Mouse (Mus musculus) frontal cortex, adult (tissue): ENCODE measurements around the gene Ntn5.

Source experiments
- ATAC-seq: cut with Nextera tagmentation; 2 replicates; pipeline ENCODE4 v1.9.2; 2017; ENCODE audit warnings: mild to moderate bottlenecking, moderate library complexity, mixed read lengths; ENCODE audit not compliant: low TSS enrichment

Gene Ntn5

DNA sequence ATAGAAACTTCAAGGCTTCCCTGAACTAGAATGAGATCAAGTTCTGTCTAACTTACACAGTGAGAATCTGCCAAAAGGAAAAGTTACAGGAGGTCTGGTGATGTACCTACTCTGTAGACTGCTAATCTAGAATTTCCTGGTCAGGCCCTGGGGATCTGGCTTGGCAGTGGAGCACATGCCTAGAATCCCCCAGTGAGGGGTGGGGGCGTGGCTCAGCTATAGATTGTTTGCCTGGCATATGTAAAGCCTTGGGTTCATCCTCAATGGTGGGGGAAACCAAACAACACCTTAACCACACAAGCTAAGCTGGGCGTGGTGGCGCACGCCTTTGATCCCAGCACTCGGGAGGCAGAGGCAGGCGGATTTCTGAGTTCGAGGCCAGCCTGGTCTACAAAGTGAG, 14.1 kb downstream of the Ntn5 start:
- ATAC-seq = no peak

DNA sequence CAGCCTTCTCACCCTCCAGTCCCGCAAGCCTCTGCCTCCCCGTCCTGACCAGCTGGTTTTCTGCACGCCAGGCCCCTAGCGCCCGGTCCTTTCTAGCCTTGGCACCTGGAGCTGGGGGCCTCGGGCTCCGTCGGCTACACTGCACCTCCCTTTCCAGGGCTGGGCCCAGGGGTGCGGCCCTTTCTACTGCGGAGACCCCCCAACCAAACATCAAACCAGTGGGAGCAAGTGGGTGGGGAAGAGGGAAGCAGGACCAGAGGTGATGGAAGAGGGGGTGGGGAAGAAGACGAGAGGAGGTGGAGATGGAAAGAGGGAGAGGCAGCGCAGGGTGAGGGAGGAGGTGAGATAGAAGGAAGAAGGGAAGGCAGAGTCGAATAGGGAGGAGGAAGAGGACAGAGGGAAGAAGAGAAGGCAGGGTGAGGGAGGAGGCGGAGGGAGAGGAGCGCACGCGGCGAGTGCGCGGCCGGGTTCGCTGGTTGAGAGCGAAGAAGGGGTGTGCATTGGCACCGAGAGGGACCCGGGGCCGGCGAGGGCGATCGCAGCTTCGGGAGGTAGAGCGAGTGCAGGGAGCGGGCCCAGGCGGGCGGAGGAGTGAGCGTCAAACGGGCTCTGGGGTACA, 15.8 kb downstream of the Ntn5 start, which contains the start of gene Car11:
Gene Car11, plus strand, starts transcription at position 321 of the 619 bp plus-strand sequence.
- peak; percentile 5; the same call in 1 of the 2 replicates for ATAC-seq

DNA sequence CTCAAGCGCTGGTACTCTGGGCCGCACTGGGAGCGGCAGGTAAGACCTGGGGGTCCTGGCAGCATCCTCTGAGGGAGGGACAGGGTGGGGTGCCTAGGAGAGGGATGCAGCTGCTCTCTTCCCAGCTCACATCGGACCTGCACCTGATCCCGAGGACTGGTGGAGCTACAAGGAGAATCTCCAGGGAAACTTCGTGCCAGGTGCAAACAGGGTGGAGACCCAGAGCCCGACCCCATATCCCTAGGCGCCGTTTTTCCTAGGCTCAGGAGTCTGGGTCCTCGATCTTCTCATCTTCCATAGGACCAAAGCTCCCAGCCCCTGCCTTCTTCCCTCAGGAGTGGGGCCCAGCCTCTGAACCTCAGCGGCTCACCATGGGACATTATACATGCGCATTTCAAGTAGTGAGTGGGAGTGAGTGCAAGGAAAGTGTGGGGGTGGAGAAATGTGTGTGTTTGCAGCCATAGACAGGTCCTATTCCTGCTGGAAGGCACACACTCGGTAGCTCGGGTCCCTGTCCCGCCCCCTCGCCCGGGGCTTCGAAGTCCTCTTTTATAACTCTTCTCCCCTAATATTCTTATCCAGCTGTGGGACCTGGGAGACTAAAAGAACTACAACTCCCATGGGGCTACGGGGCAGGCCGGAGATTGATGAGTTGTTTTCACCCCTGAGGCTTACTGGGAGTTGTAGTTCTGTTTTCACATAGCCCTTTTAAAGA, 16.6 kb downstream of the Ntn5 start:
- ATAC-seq = peak; percentile 25

DNA sequence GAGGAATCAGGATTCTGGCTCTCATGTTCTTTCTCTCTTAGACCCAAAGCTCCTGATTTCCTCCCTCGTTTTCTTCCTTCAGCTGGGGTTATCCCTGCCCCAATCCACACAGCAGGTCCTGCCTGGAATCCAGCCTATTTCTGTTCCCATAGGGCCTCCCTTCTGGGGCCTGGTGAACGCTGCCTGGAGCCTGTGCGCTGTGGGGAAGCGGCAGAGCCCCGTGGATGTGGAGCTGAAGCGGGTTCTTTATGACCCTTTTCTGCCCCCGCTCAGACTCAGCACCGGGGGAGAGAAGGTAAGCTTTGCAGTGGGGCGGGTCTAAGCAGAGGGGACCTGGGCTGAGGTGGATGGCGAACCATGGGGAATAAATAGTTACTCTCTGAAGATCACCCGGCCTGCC, 17.2 kb downstream of the Ntn5 start:
- no peak for ATAC-seq

DNA sequence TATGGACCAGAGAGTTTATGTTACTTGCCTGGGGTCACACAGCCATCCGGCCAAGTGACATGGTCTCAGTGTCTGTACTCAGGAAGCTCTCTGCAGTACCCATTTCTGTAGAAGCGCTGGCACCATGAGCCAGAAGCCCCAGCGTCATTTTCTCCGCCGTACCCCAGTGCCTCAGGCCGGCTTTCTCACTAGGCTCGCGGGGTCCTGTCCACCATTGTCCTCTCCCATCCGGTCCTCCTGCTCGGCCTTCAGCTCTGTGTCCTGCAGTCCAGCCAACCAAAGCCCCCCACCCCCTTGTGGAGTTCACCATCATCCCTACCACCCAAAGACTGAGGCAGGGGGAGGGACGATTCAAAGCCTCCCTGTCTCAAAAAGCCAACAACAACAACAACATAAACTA, 17.8 kb downstream of the Ntn5 start:
- no peak for ATAC-seq

DNA sequence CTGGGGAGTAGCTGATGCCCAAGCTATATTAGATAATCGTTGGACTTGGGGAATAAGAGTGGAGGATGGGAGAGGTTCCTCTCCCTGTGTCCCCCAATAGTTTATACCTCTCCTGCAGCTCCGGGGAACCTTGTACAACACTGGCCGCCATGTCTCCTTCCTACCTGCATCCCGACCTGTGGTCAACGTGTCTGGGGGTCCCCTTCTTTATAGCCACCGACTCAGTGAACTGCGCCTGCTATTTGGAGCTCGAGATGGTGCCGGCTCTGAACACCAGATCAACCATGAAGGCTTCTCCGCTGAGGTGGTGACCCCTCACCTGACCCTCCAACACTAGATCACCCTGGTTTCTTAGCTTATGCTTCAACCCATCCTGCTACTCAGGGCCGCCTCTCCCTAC, 18.5 kb downstream of the Ntn5 start:
- ATAC-seq = no peak

DNA sequence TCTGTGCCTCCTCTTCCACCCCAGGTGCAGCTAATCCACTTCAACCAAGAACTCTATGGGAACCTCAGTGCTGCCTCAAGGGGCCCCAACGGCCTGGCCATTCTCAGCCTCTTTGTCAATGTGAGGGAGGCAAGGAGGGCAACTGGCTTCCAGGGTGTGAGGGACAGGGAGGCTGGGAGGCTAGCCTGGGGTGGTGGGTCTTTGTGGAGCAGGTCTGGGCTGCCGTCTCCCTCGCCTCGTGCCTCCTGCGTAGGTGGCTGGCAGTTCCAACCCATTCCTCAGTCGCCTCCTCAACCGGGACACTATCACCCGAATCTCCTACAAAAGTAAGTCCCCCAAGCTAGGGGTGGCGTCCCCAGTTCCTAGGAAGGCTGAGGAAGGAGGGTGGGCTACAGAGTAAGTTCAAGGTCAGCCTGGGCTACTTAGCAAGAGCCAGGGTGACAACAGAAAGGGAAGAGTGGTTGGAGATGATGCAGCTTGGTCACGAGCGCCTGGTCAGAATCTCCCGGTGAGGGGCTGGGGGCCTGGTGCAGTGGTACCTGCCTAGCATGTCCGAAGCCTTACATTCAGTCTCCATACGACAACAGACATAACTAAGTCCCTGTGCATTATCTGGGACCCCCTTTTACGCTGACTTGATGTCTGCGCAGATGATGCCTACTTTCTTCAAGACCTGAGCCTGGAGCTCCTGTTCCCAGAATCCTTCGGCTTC, 19.1 kb downstream of the Ntn5 start:
- ATAC-seq = no peak

DNA sequence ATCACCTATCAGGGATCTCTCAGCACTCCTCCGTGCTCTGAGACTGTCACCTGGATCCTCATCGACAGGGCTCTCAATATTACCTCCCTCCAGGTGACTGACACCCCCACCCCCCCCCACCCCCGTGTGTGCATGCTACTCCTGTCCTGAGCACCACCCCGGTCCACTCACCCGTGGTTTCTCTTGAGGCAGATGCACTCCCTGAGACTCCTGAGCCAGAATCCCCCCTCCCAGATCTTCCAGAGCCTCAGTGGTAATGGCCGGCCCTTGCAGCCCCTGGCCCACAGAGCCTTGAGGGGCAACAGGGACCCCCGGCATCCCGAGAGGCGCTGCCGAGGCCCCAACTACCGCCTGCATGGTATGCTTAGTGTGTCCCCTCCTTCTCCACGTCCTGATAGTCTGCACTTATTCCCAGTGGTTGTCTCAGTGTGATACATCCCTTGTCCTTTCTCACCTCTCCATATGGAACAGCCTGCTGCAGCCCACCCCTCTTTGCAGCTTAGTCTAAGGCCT, 19.8 kb downstream of the Ntn5 start:
- ATAC-seq = no peak

DNA sequence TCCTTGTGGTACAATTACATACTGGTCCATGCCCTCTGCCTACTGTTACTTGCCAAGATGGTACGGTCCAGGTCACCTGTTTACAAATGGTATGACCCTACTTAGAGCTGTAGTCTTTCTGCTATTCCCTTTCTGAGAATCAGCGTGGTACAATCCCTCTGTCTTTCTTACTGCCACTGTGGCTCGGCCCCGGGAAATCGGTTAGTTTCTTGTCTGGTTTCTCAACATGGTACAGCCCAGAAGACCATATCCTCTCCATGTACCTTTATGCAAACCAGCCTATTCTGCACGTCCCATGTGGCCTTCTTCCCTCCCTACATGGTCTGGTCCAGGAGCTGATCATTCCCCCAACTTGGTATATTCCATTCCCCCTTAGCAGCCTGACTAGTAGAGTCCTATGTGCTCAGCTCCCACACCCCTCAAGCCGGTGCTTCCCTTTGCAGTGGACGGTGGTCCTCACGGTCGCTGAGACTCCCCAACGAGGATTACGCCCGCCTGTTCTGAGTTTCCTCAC, 20.3 kb downstream of the Ntn5 start:
- peak; percentile 28 for ATAC-seq

DNA sequence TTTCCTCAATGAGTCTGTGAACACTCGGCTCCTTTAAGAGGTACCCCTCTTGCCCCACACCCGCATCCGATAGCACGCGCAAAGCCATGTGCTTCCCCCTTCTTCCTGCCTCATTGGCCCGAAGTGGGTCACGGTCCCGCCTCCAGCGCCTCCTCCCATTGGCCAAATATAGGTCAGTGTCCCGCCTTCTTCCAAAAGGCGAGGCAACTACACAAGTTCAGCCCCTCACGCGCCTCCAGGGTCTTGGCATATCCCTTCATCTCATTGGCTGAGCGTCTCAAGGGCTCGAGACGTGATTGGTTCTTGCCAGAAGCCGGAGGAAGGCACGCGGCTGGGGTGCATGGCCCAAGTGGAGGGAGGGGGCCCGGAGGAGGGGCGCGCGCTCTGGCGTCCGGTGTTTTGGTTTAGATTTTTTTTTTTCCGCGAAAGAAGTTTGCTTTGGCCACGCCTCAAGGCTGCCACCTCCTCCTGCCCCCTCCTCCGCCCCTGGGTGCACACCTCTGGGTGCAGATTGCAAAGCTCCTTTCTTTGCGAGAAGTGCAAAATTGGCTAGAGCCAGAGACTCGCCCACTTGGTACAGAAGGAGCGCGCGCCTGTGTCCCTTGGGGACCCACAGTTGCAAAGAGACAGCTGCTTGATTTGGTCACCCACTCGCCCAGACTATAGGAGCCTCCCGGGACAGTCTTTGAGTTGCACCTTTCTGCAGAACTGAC, 21.1 kb downstream of the Ntn5 start, which contains the start of gene Dbp:
Gene Dbp, plus strand, starts transcription at position 359 of the 713 bp plus-strand sequence.
- peak; percentile 42 for ATAC-seq

DNA sequence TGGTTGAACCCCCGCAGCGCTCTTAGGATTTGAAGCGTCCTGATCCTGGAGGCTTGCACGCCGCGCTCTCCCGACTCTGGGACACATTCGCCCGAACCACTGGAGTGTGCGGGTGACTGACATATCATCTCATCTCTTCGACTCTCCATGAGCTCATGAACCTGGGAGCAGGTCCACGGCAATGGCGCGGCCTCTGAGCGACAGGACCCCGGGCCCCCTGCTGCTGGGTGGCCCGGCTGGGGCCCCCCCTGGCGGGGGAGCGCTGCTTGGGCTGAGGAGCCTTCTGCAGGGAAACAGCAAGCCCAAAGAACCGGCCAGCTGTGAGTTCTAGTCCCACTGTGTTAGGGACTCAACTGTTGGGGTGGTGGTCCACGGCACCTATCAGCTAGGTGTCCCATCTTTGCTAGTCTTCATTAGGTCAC, 21.6 kb downstream of the Ntn5 start:
- no peak for ATAC-seq

DNA sequence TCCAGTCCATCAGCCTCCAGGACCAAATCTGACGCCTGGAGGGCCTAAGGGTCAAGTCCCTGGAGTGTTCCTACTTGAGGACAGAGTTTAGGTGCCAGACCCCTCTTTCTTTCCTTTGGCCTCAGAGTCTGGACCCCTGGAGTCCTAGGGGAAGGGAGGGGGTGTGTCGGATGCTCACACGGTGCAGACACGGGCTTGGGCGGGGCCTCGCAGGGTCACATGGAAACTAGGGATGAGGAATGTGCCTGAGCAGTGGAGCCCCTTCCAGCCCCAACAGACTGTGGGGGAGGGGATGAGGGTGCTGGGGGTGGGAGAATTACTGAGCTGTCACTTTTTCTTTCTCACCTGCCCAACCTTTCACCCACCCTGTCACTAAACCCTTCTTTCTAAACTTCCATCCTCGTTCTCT, 22.1 kb downstream of the Ntn5 start:
- ATAC-seq = no peak

DNA sequence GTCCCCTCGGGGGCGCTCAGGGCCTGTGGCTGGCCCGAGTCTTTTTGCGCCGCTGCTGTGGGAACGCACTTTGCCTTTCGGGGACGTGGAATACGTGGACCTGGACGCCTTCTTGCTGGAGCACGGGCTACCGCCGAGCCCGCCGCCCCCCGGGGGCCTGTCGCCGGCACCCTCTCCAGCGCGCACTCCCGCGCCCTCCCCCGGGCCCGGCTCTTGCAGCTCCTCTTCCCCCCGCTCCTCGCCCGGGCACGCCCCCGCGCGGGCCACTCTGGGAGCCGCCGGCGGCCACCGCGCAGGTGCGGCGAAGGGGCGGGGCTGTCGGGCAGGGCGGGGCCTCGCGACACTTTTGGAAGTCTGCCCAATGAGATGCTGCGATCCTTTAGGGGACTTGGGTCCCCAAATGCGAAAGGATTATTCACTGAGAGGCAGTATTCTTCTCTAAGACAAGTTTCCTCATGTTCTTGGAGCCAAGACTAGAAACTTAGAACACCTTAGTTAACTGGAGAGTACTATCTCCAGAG, 23.0 kb downstream of the Ntn5 start:
- no peak for ATAC-seq

DNA sequence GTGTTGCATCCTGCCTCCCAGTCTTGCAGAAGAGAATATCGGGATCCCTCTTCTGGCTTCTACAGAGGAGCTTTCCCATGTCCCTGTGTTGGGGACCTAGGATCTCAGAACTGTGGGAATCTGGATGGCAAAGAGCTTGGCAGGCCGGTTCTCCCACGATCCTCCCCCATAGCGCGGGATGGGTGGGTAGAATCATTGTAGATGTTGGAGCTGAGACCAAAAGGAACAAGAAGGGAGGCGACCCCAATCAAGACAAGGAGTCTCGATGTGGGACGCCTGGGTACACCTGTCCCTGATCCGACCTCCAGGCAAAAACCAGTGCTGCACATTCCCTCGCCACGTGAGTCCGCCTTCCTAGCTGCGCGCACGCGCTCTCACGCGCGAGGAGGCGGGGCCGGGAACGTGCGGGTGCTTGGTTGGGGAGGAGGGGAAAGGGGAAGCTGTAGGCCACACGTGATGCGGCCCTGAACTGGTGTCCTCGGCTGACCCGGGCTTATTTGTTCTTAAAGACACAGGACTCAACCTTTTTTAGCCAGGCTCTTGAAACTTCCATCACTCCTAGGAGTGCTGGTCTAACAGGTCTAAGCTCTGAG, 23.6 kb downstream of the Ntn5 start:
- ATAC-seq = no peak

DNA sequence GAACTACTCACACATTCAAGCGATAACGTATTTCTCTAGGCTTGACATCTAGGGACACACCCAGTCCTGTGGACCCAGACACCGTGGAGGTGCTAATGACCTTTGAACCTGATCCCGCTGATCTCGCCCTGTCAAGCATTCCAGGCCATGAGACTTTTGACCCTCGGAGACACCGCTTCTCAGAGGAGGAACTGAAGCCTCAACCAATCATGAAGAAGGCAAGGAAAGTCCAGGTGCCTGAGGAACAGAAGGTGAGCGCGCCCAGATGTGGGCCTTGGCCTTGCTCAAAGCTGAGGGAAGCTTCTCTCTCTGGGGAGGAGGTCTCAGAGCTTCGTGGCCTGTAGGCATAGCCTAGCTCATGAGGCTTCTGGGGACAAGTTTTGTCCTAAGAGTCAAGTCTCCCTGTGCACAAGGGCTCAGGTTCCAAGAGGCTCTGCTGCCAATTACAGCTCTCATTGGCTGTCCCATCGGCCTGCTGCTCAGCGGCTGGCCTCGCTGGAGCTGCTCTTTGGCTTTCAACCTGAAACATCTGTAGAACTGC, 24.5 kb downstream of the Ntn5 start:
- no peak for ATAC-seq

DNA sequence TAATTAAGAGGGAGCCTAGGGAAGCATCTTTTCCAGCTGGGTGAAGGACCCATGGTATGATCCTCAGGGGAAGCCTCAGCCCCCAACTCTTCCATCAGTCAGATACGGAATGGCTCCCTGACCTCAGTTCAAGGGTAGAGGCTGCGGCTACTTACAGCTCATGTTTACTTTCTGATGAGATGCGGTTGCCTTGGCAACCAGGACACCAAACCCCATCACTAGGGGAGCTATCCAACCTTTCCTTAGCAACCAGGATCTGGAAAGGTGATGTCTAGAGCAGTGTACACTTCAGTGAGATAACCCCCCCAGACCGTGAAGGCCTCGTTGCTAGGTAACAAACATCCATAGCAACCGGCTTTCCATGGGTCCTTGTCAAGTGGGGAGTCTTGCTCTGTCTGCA, 25.2 kb downstream of the Ntn5 start:
- ATAC-seq = no peak

DNA sequence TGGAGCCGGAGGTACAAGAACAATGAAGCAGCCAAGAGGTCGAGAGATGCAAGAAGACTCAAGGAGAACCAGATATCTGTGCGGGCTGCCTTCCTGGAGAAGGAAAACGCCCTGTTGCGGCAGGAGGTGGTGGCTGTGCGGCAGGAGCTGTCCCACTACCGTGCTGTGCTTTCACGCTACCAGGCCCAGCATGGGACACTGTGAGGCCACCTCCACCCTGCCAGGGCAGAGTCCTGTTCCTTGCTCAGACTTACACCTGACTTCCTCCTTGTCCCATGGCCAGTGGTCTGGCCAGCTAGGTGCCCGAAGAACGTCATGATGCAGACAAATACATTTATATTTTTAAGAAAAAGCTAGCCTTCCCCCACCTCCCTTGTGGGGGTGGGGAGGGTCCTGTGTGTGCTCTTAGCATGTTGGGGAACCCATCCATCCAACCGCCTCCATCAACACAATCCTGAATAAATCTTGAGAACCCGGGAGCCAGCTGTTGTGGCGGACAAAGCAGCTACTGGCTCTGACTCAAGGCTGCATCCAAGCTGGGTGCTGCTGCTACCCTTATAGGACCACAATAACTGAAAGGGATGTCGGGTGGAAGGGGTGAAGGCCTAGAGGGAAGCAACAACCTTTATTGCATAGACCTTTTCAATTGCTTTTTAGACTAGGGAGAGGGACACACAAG, 26.0 kb downstream of the Ntn5 start:
- ATAC-seq = no peak

DNA sequence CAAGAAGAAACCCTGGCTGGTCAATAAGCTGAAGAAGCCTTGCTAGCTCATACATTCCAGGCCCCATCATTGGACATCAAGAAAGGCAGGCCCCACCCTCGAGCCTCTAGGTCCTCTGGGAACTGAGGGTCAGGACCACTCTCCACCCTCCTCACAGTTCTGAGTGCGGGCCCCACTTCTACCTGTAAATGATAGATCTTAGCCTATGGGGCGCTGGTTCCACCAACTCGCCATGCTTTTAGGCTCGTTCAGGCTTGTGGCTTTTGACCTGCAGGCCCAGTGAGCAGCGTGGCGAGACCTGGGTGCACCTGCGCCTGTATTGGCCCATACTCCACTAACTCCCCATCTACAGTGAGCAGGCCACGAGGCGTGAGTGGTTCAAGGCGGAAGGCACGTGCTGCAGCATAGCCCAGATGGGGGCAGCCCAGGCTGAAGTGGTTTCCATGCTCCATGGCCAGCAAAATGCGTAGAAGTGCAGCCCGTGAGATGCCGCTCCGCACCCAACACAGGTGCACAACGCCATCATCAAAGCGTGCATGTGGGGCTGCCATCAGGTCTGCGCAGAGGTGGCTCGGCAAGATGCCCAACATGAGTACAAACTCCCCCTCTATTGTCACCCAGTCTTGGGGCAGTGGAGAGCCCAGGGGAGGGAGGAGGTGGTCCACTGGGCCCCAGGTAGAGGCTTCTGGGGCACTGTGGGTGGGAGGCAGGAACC, 26.8 kb downstream of the Ntn5 start:
- ATAC-seq = no peak

DNA sequence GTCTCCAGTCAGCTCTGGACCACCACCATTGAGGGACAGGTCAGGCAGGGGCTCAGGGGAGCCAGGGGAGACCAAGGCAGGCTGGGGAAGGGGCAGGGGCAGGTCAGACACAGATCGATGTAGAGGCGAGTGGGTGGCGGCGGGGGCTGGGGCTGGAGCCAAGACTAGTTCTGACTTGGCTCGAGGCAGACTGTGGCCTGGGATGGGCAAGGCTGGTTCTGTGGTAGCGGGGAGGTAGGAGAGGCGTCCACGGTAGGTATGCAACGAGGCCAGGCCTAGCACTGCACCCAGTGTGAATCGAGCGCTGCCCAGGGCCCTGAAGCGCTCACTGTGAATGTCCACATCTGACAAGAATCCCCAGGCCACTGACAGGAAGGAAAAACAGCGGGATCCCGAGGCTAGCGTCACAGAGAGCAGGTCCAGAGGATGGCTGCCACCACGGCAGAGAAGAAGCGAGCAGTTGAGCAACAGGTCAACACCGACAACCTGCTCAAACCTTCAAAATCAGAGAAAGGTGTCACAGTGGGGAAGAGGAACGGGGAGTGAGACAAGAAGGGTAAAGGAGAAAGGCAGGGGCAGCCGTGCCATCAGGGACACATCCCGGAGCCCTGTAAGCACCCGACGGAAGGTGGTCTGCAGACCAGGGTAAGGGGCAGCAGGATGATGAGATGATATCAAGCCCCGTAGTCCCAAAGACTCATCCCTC, 27.6 kb downstream of the Ntn5 start:
- no peak for ATAC-seq
